Mouse (Mus musculus): ENCODE results near the gene Kif6.

- TF ChIP-seq POLR2A (IDR thresholded peaks at IDR 0.05; ENCODE audit: borderline replicate concordance, insufficient read depth, low read length) (no peak), CTCF (IDR thresholded peaks at IDR 0.05; ENCODE audit: borderline replicate concordance, insufficient read depth, low read depth, low read length) (no peak)
Observed at GRCm38 (mm10) chr17:49767717-49768370, 152.9 kb downstream of the Kif6 start.

Data from cerebellum, adult 2 months (tissue).